Mouse (Mus musculus): ENCODE data around the gene Tpx2. TPM values are rescaled to one million over a fixed set of nuclear protein-coding genes. Genes with fewer than 3 reads are reported as not detected.

Tpx2 gene
- 1.2 TPM in 2 replicates for polyA plus RNA-seq (2012; rRNA removed)

GRCm38 (mm10) chr2:152847815-152848302 lies at the start of gene Tpx2:
TSS of gene Tpx2 (plus strand) at chr2:152847964.
- H3K4me1 ChIP-seq (ENCODE audit: control insufficient read depth, insufficient read depth, low read length): no peaks in the 10 kb centered on the region
- peak within 1 kb of the TSS; percentile 69 for H3K4me3 ChIP-seq (replicated peaks; ENCODE audit: insufficient read depth, low read depth, low read length)
- under 1% methylated on average over 34 of the region's 34 CpGs for WGBS
- H3K27ac ChIP-seq (ENCODE audit: insufficient read depth, low read length): no peak within 1 kb of the TSS
- H3K27me3 ChIP-seq (ENCODE audit: control insufficient read depth, insufficient read depth, low read length): no peaks in the 10 kb centered on the region
- peak; percentile 98 for DNase-seq
- TF ChIP-seq POLR2A (IDR thresholded peaks at IDR 0.05; ENCODE audit: borderline replicate concordance, insufficient read depth, low read length): no peak
- no peak for TF ChIP-seq CTCF (IDR thresholded peaks at IDR 0.05; ENCODE audit: borderline replicate concordance, insufficient read depth, low read depth, low read length)

GRCm38 (mm10) chr2:152799954-152800761 lies 47.6 kb upstream of the Tpx2 start:
- DNase-seq: peak in 1 of 2 experiments; percentile 84
- Histone ChIP-seq H3K4me1 (ENCODE audit: control insufficient read depth, insufficient read depth, low read length) (peaks cover 46% of the 10 kb centered on the region), H3K4me3 (replicated peaks; ENCODE audit: insufficient read depth, low read depth, low read length) (no peak overlapping the region), H3K27me3 (ENCODE audit: control insufficient read depth, insufficient read depth, low read length) (no peaks in the 10 kb centered on the region), H3K27ac (ENCODE audit: insufficient read depth, low read length) (peak overlapping the region; percentile 84)
- TF ChIP-seq CTCF (IDR thresholded peaks at IDR 0.05; ENCODE audit: borderline replicate concordance, insufficient read depth, low read depth, low read length) (no peak), POLR2A (IDR thresholded peaks at IDR 0.05; ENCODE audit: borderline replicate concordance, insufficient read depth, low read length) (no peak)
- WGBS: 30% methylated on average over 7 of the region's 7 CpGs

GRCm38 (mm10) chr2:152800762-152801113 lies 47.0 kb upstream of the Tpx2 start:
- Histone ChIP-seq H3K27me3 (ENCODE audit: control insufficient read depth, insufficient read depth, low read length) (no peaks in the 10 kb centered on the region), H3K27ac (ENCODE audit: insufficient read depth, low read length) (no peak overlapping the region; the same call in 1 of the 2 replicates)
- TF ChIP-seq CTCF (IDR thresholded peaks at IDR 0.05; ENCODE audit: borderline replicate concordance, insufficient read depth, low read depth, low read length) (no peak), POLR2A (IDR thresholded peaks at IDR 0.05; ENCODE audit: borderline replicate concordance, insufficient read depth, low read length) (no peak)

GRCm38 (mm10) chr2:152802303-152802702 lies 45.5 kb upstream of the Tpx2 start:
- Histone ChIP-seq H3K27me3 (ENCODE audit: control insufficient read depth, insufficient read depth, low read length) (no peaks in the 10 kb centered on the region), H3K4me1 (ENCODE audit: control insufficient read depth, insufficient read depth, low read length) (peaks cover 56% of the 10 kb centered on the region), H3K4me3 (replicated peaks; ENCODE audit: insufficient read depth, low read depth, low read length) (no peak overlapping the region), H3K27ac (ENCODE audit: insufficient read depth, low read length) (peak overlapping the region; percentile 81; the same call in 1 of the 2 replicates)
- no peak for DNase-seq
- WGBS: 64% methylated on average over 10 of the region's 10 CpGs
- no peak for TF ChIP-seq POLR2A (IDR thresholded peaks at IDR 0.05; ENCODE audit: borderline replicate concordance, insufficient read depth, low read length)
- TF ChIP-seq CTCF (IDR thresholded peaks at IDR 0.05; ENCODE audit: borderline replicate concordance, insufficient read depth, low read depth, low read length): no peak

More at GRCm38 (mm10) chr2:152800762-152801113, 47.0 kb upstream of the Tpx2 start:
- Histone ChIP-seq H3K4me1 (ENCODE audit: control insufficient read depth, insufficient read depth, low read length) (peaks cover 48% of the 10 kb centered on the region), H3K4me3 (replicated peaks; ENCODE audit: insufficient read depth, low read depth, low read length) (no peak overlapping the region)
- no peak for DNase-seq

GRCm38 (mm10) chr2:152803081-152803480 lies 44.7 kb upstream of the Tpx2 start:
- WGBS: 92% methylated on average over 5 of the region's 5 CpGs
- DNase-seq: no peak
- Histone ChIP-seq H3K4me1 (ENCODE audit: control insufficient read depth, insufficient read depth, low read length) (peaks cover 51% of the 10 kb centered on the region), H3K4me3 (replicated peaks; ENCODE audit: insufficient read depth, low read depth, low read length) (no peak overlapping the region), H3K27me3 (ENCODE audit: control insufficient read depth, insufficient read depth, low read length) (no peaks in the 10 kb centered on the region), H3K27ac (ENCODE audit: insufficient read depth, low read length) (peak overlapping the region; percentile 64)
- no peak for TF ChIP-seq POLR2A (IDR thresholded peaks at IDR 0.05; ENCODE audit: borderline replicate concordance, insufficient read depth, low read length)
- no peak for TF ChIP-seq CTCF (IDR thresholded peaks at IDR 0.05; ENCODE audit: borderline replicate concordance, insufficient read depth, low read depth, low read length)

- Histone ChIP-seq H3K27ac (ENCODE audit: insufficient read depth, low read length) (peak overlapping the region; percentile 81), H3K27me3 (ENCODE audit: control insufficient read depth, insufficient read depth, low read length) (no peaks in the 10 kb centered on the region), H3K4me1 (ENCODE audit: control insufficient read depth, insufficient read depth, low read length) (peaks cover 46% of the 10 kb centered on the region), H3K4me3 (replicated peaks; ENCODE audit: insufficient read depth, low read depth, low read length) (no peak overlapping the region)
- DNase-seq: peak; percentile 93
- 2% methylated on average over 6 of the region's 6 CpGs for WGBS
- TF ChIP-seq CTCF (IDR thresholded peaks at IDR 0.05; ENCODE audit: borderline replicate concordance, insufficient read depth, low read depth, low read length): no peak; the same call in 1 of the 2 replicates
- no peak for TF ChIP-seq POLR2A (IDR thresholded peaks at IDR 0.05; ENCODE audit: borderline replicate concordance, insufficient read depth, low read length)
These were observed 43.2 kb upstream of the Tpx2 start for GRCm38 (mm10) chr2:152804408-152805110.

GRCm38 (mm10) chr2:152805111-152805490 lies 42.7 kb upstream of the Tpx2 start:
- Histone ChIP-seq H3K4me1 (ENCODE audit: control insufficient read depth, insufficient read depth, low read length) (peaks cover 48% of the 10 kb centered on the region), H3K4me3 (replicated peaks; ENCODE audit: insufficient read depth, low read depth, low read length) (no peak overlapping the region), H3K27me3 (ENCODE audit: control insufficient read depth, insufficient read depth, low read length) (no peaks in the 10 kb centered on the region), H3K27ac (ENCODE audit: insufficient read depth, low read length) (peak overlapping the region; percentile 81)
- TF ChIP-seq CTCF (IDR thresholded peaks at IDR 0.05; ENCODE audit: borderline replicate concordance, insufficient read depth, low read depth, low read length) (no peak), POLR2A (IDR thresholded peaks at IDR 0.05; ENCODE audit: borderline replicate concordance, insufficient read depth, low read length) (no peak)
- no peak for DNase-seq
- 20% methylated on average over 5 of the region's 5 CpGs for WGBS

Measured in cerebellum, adult 2 months (tissue).